Mouse (Mus musculus) effector memory CD4-positive, alpha-beta T cell, adult 5 months (primary cell): ENCODE data around the gene Gmfg. TPM values are rescaled to one million over a fixed set of nuclear protein-coding genes. Genes with fewer than 3 reads are reported as not detected.

Source experiments
- polyA plus RNA-seq: library from polyadenylated mRNA; unstranded; fragments of 100-300 nt; shearing (Covaris generic); gene quantifications from one replicate; pipeline ENCODE4 v1.2.1, GENCODE M21; 2017

Gene Gmfg
- polyA plus RNA-seq, result 536 TPM

GRCm38 (mm10) chr7:28436932-28437570 is at the start of gene Gmfg:
Gene Gmfg (plus strand): TSS chr7:28437447.

GRCm38 (mm10) chr7:28392429-28393271 is 44.6 kb upstream of the Gmfg start, which contains the start of the genes Med29 and Paf1:
Gene Med29 (minus strand): TSS chr7:28392708.
Gene Paf1 (plus strand): TSS chr7:28392951.

GRCm38 (mm10) chr7:28451531-28452360 is 14.5 kb downstream of the Gmfg start, which contains the start of gene Lrfn1:
Gene Lrfn1 (plus strand): TSS chr7:28451980.

Other genes starting within 250 kb of the Gmfg start
- 10.9 TPM for gene Eid2, start 169.6 kb upstream of the Gmfg start, polyA plus RNA-seq
- gene Eid2b, start 159.7 kb upstream of the Gmfg start, polyA plus RNA-seq, result 1.2 TPM
- gene Selenov, start 146.3 kb upstream of the Gmfg start, polyA plus RNA-seq, result not detected
- gene Dll3, start 135.2 kb upstream of the Gmfg start, polyA plus RNA-seq, result not detected
- gene Timm50, start 125.4 kb upstream of the Gmfg start, polyA plus RNA-seq, result 50.0 TPM
- 178 TPM for gene Supt5, start 98.7 kb upstream of the Gmfg start, polyA plus RNA-seq
- 900 TPM for gene Rps16, start 86.8 kb upstream of the Gmfg start, polyA plus RNA-seq
- 31.8 TPM for gene Plekhg2, start 64.8 kb upstream of the Gmfg start, polyA plus RNA-seq
- 618 TPM for gene Zfp36, start 57.2 kb upstream of the Gmfg start, polyA plus RNA-seq
- 18.6 TPM for gene Med29, start 44.7 kb upstream of the Gmfg start, polyA plus RNA-seq
- 136 TPM for gene Paf1, start 44.5 kb upstream of the Gmfg start, polyA plus RNA-seq
- gene Lrfn1, start 14.5 kb downstream of the Gmfg start, polyA plus RNA-seq, result 1.8 TPM
- not detected for gene Ifnl2, start 73.0 kb downstream of the Gmfg start, polyA plus RNA-seq
- gene Ifnl3, start 85.4 kb downstream of the Gmfg start, polyA plus RNA-seq, result not detected
- not detected for gene Sycn, start 103.4 kb downstream of the Gmfg start, polyA plus RNA-seq
- 1.3 TPM for gene Nccrp1, start 109.8 kb downstream of the Gmfg start, polyA plus RNA-seq
- 82.1 TPM for gene Samd4b, start 160.7 kb downstream of the Gmfg start, polyA plus RNA-seq
- gene Pak4, start 160.7 kb downstream of the Gmfg start, polyA plus RNA-seq, result 8.1 TPM
- not detected for gene Acp7, start 193.9 kb downstream of the Gmfg start, polyA plus RNA-seq